Mouse (Mus musculus) testis, adult 2 months (tissue): ENCODE results near the gene Cby3. TPM values are rescaled to one million over a fixed set of nuclear protein-coding genes. Genes with fewer than 3 reads are reported as not detected.

Experiments
- H3K27ac ChIP-seq: fragments of 200-500 bp; 2 replicates; pipeline ENCODE4 v1.5.1; 2012; ENCODE audit warnings: low read depth, low read length; ENCODE audit not compliant: control insufficient read depth, insufficient read depth
- H3K27me3 ChIP-seq: fragments of 200-500 bp; 2 replicates; pipeline ENCODE4 v1.6.1; 2012; ENCODE audit warnings: mild to moderate bottlenecking, low read length, moderate library complexity; ENCODE audit not compliant: control insufficient read depth, insufficient read depth
- H3K36me3 ChIP-seq: fragments of 200-500 bp; 2 replicates; pipeline ENCODE4 v1.6.1; 2012; ENCODE audit warnings: mild to moderate bottlenecking, low read length; ENCODE audit not compliant: control insufficient read depth, insufficient read depth
- H3K4me1 ChIP-seq: fragments of 200-500 bp; 2 replicates; pipeline ENCODE4 v1.6.1; 2012; ENCODE audit warnings: low read length; ENCODE audit not compliant: control insufficient read depth, insufficient read depth
- H3K4me3 ChIP-seq: fragments of 200-500 bp; 2 replicates; pipeline ENCODE4 v1.5.1; 2012; ENCODE audit warnings: low read depth, mild to moderate bottlenecking, low read length, moderate library complexity, mixed read lengths; ENCODE audit not compliant: control insufficient read depth
- CTCF ChIP-seq: fragments of 200-500 bp; IDR thresholded peaks from 2 replicates; pipeline ENCODE4 v1.5.1; 2012; ENCODE audit warnings: low read depth, mild to moderate bottlenecking, inconsistent platforms, low read length, moderate library complexity; ENCODE audit not compliant: control insufficient read depth, insufficient read depth, insufficient replicate concordance
- POLR2A ChIP-seq: fragments of 200-500 bp; IDR thresholded peaks from 2 replicates; pipeline ENCODE4 v1.6.1; 2012; ENCODE audit warnings: low read depth, mild to moderate bottlenecking, inconsistent platforms, low read length, moderate library complexity; ENCODE audit not compliant: control insufficient read depth
- polyA plus RNA-seq: library from polyadenylated mRNA; depleted of rRNA; stranded (reverse); fragments of >200 nt; gene quantifications from 2 replicates; pipeline ENCODE4 v1.2.3, GENCODE M21; 2012

The Cby3 gene
- polyA plus RNA-seq, 1 experiment = 112 TPM

- no peak for TF ChIP-seq CTCF
- no peak for TF ChIP-seq POLR2A
- H3K27me3 ChIP-seq = no peaks in the 10 kb centered on the region
- no peak overlapping the region for H3K4me3 ChIP-seq
- H3K36me3 ChIP-seq = no peaks in the 10 kb centered on the region
- no peak overlapping the region for H3K27ac ChIP-seq
- H3K4me1 ChIP-seq = no peaks in the 10 kb centered on the region
Measured at GRCm38 (mm10) chr11:50391272-50391960, 37.2 kb downstream of the Cby3 start.

DNA sequence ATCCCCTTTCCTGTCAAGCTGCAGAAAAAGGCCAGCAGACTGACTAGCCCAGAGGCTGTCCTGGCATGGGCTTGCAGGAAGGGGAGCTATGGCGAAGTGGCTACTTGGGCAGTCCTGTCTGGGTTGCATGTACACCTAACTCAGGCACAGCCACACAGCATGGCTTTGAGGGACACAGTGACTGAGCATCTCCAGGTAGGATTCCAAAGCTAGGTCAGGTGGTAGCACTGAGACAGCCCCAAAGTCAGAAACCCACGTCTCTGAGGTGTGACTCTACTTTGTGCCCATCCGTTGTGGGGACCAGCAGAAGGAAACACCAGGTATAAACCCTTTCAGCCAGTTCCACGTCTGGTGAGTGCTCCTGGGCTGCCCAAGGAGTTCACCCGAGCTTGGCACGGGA, 39.0 kb downstream of the Cby3 start:
- H3K4me1 ChIP-seq = no peaks in the 10 kb centered on the region
- H3K27me3 ChIP-seq = no peaks in the 10 kb centered on the region
- H3K4me3 ChIP-seq = no peak overlapping the region
- H3K27ac ChIP-seq = no peak overlapping the region
- H3K36me3 ChIP-seq = peaks cover 3% of the 10 kb centered on the region
- TF ChIP-seq CTCF (no peak), POLR2A (no peak)

DNA sequence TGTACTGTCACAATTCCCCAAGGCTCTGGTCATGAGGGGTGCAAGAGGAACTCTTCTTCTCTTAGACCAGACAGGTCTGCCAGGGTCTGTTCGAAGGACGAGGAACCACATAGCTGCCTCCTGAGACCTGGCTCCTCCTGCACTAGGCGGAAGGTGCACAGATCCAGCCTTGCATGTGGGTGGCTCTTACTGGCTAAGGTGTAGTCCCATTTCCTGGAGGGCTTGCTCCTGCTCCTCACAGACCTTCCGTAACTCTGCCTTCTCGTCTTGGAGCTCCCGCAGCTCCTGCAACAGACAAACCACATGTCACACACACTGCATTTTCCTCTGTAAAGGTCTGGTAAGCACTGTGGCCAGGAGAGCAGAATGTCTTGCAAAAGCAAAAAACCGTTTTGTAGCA, 40.5 kb downstream of the Cby3 start:
- Histone ChIP-seq H3K27me3 (no peaks in the 10 kb centered on the region), H3K4me1 (no peaks in the 10 kb centered on the region), H3K36me3 (peaks cover 3% of the 10 kb centered on the region), H3K27ac (no peak overlapping the region), H3K4me3 (no peak overlapping the region)
- no peak for TF ChIP-seq CTCF
- no peak for TF ChIP-seq POLR2A

- peaks cover 3% of the 10 kb centered on the region for H3K36me3 ChIP-seq
- no peak overlapping the region for H3K27ac ChIP-seq
Measured at GRCm38 (mm10) chr11:50396766-50397307, 42.6 kb downstream of the Cby3 start.

GRCm38 (mm10) chr11:50397316-50397715, 43.1 kb downstream of the Cby3 start:
- H3K36me3 ChIP-seq = peaks cover 3% of the 10 kb centered on the region
- H3K27me3 ChIP-seq = no peaks in the 10 kb centered on the region
- no peak overlapping the region for H3K4me3 ChIP-seq
- H3K27ac ChIP-seq = no peak overlapping the region
- no peaks in the 10 kb centered on the region for H3K4me1 ChIP-seq
- TF ChIP-seq POLR2A (no peak), CTCF (no peak)

More at GRCm38 (mm10) chr11:50396766-50397307, 42.6 kb downstream of the Cby3 start:
- Histone ChIP-seq H3K4me1 (no peaks in the 10 kb centered on the region), H3K4me3 (no peak overlapping the region), H3K27me3 (no peaks in the 10 kb centered on the region)
- no peak for TF ChIP-seq CTCF
- TF ChIP-seq POLR2A = no peak

DNA sequence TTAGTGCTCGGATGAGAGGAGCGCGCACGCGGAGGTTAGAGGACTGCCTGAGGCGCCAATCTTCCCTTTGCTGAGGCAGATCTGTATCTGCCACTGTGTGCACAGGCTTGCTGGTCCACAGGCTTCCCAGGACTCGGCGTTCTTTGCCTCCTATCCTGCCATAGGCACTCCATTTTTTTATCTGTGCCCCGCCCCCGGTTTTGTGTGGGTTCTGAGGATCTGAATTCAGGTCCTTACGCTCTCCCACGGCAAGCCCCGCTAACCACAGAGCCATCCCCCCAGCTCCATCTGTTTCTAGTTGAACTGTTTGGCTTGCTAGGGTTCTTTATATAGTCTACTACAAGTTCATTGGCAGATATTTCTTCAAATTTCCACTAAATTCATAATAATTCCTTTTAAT, 44.5 kb downstream of the Cby3 start:
- Histone ChIP-seq H3K27me3 (no peaks in the 10 kb centered on the region), H3K4me1 (no peaks in the 10 kb centered on the region; the same call in 1 of the 2 replicates), H3K4me3 (no peak overlapping the region), H3K27ac (no peak overlapping the region), H3K36me3 (peaks cover 3% of the 10 kb centered on the region)
- TF ChIP-seq CTCF = no peak
- TF ChIP-seq POLR2A = no peak

DNA sequence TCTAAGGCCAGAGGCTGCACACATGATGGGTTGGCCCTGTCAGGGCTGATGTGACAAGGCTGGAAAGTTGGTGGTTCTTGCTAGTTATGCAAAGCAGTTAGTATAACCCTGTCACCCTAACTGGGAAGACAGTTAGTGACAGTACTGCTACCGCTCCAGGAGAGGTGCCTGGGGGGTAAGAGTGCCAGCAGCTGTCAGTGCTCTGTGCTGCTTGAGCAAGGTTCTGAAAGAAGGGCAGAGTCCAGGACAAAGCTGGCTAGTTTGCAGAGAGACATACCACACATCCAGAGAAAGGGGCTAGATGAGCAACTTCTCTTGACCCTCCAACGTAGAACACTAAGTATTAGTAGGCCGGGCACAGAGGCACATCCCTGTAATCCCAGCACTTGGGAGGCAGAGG, 48.2 kb downstream of the Cby3 start:
- no peak overlapping the region for H3K4me3 ChIP-seq

More for the DNA sequence above, 48.2 kb downstream of the Cby3 start:
- Histone ChIP-seq H3K4me1 (no peaks in the 10 kb centered on the region; the same call in 1 of the 2 replicates), H3K36me3 (no peaks in the 10 kb centered on the region), H3K27me3 (no peaks in the 10 kb centered on the region), H3K27ac (no peak overlapping the region)
- TF ChIP-seq POLR2A = no peak
- TF ChIP-seq CTCF = no peak
